Comparison of ENCODE assay signal across 8 mouse cellular contexts in genomic region chr14:30716953-30717285, GRCm38 (mm10). TPM values are rescaled to one million over a fixed set of nuclear protein-coding genes. Genes with fewer than 3 reads are reported as not detected.
DNase-seq lines count a peak whose midpoint lies in the region; ATAC-seq and TF ChIP-seq lines count a peak whose summit lies in the region.

No protein-coding gene starts in this region.

- peak overlapping the region; percentile 93 for H3K4me2 ChIP-seq in heart, postnatal 0 days (ENCODE audit: low read depth, low read length)
- H3K4me2 ChIP-seq in liver, embryonic 11.5 days = peak overlapping the region; percentile 97
- H3K4me2 ChIP-seq in neural tube, embryonic 14.5 days (ENCODE audit: low read depth, low read length) = peak overlapping the region; percentile 79

- TF ChIP-seq CTCF in bone marrow macrophage, adult 2 months (IDR thresholded peaks at IDR 0.05; ENCODE audit: low read depth, low read length) = no peak
- no peak for TF ChIP-seq CTCF in heart, postnatal 0 days (IDR thresholded peaks at IDR 0.05; ENCODE audit: low read depth)

- intact Hi-C loops in left cerebral cortex, postnatal 25 days (cut with DNase I) = no loop called here

- DNase-seq in left cerebral cortex, postnatal 25 days (ENCODE audit: low spot score in 2 of 2) = peak; percentile 6 to 20
- DNase-seq in left cerebral cortex, adult 8-10 months (ENCODE audit: low spot score in 2 of 2) = no peak
- peak; percentile 22 for DNase-seq in heart, postnatal 0 days (ENCODE audit: low spot score)
- DNase-seq in liver, embryonic 11.5 days (ENCODE audit: low spot score) = no peak
- DNase-seq in adrenal gland, postnatal 4 days (ENCODE audit: low spot score in 2 of 2) = no peak
- no peak for DNase-seq in spleen, postnatal 14 days (ENCODE audit: low spot score in 2 of 2)

- no peak for TF ChIP-seq EP300 in heart, postnatal 0 days (IDR thresholded peaks at IDR 0.05; ENCODE audit: low read depth)

- H3K27ac ChIP-seq in bone marrow macrophage, adult 2 months (ENCODE audit: insufficient read depth, low read depth, low read length) = peak overlapping the region; percentile 91
- H3K27ac ChIP-seq in heart, postnatal 0 days (ENCODE audit: low read depth) = peak overlapping the region; percentile 90; the same call in 1 of the 2 replicates
- peak overlapping the region; percentile 95; the same call in 1 of the 2 replicates for H3K27ac ChIP-seq in liver, embryonic 11.5 days (ENCODE audit: low read depth, low read length)
- H3K27ac ChIP-seq in neural tube, embryonic 14.5 days (ENCODE audit: low read depth, low read length) = no peak overlapping the region

- no peak for ATAC-seq in heart, postnatal 0 days (ENCODE audit: insufficient read depth, low read depth)
- no peak for ATAC-seq in liver, embryonic 11.5 days (replicated peaks; ENCODE audit: low FRiP score)
- ATAC-seq in neural tube, embryonic 14.5 days (ENCODE audit: low read depth) = no peak

- H3K4me1 ChIP-seq in bone marrow macrophage, adult 2 months (ENCODE audit: control insufficient read depth, insufficient read depth, low read length) = peaks cover 20% of the 10 kb centered on the region
- peaks cover 5% of the 10 kb centered on the region; the same call in 1 of the 2 replicates for H3K4me1 ChIP-seq in heart, postnatal 0 days (ENCODE audit: control insufficient read depth, insufficient read depth)
- peaks cover 8% of the 10 kb centered on the region; the same call in 1 of the 2 replicates for H3K4me1 ChIP-seq in liver, embryonic 11.5 days (replicated peaks; ENCODE audit: control insufficient read depth, insufficient read depth, low read length)
- H3K4me1 ChIP-seq in neural tube, embryonic 14.5 days (ENCODE audit: control insufficient read depth, insufficient read depth, low read length) = peaks cover 7% of the 10 kb centered on the region; the same call in 1 of the 2 replicates

- no peaks in the 10 kb centered on the region for H3K27me3 ChIP-seq in heart, postnatal 0 days (ENCODE audit: control insufficient read depth, insufficient read depth, low read length)
- H3K27me3 ChIP-seq in liver, embryonic 11.5 days (replicated peaks; ENCODE audit: control insufficient read depth, insufficient read depth, low read length) = 0 out of 2 replicates have a peak, but pooled peaks cover 4% of the 10 kb centered on the region
- peaks cover 2% of the 10 kb centered on the region; the same call in 1 of the 2 replicates for H3K27me3 ChIP-seq in neural tube, embryonic 14.5 days (ENCODE audit: control insufficient read depth, insufficient read depth, low read length)

- H3K4me3 ChIP-seq in bone marrow macrophage, adult 2 months (ENCODE audit: insufficient read depth, low read length) = peak overlapping the region; percentile 75
- H3K4me3 ChIP-seq in heart, postnatal 0 days (ENCODE audit: low read depth, low read length) = peak overlapping the region; percentile 97
- H3K4me3 ChIP-seq in liver, embryonic 11.5 days (ENCODE audit: low read depth, low read length) = peak overlapping the region; percentile 91
- H3K4me3 ChIP-seq in neural tube, embryonic 14.5 days (ENCODE audit: low read depth, low read length) = peak overlapping the region; percentile 92

- no peak for TF ChIP-seq POLR2A in bone marrow macrophage, adult 2 months (IDR thresholded peaks at IDR 0.05; ENCODE audit: borderline replicate concordance, low read depth, low read length)

- no peaks in the 10 kb centered on the region for H3K36me3 ChIP-seq in heart, postnatal 0 days (replicated peaks; ENCODE audit: control insufficient read depth, insufficient read depth, low read length)
- H3K36me3 ChIP-seq in liver, embryonic 11.5 days (ENCODE audit: control insufficient read depth, insufficient read depth, low read length) = no peaks in the 10 kb centered on the region
- no peaks in the 10 kb centered on the region for H3K36me3 ChIP-seq in neural tube, embryonic 14.5 days (ENCODE audit: control insufficient read depth, insufficient read depth, low read length)

- peak overlapping the region; percentile 93 for H3K9ac ChIP-seq in heart, postnatal 0 days (replicated peaks; ENCODE audit: low read depth, low read length)
- peak overlapping the region; percentile 97 for H3K9ac ChIP-seq in liver, embryonic 11.5 days (ENCODE audit: low read depth, low read length)
- peak overlapping the region; percentile 81 for H3K9ac ChIP-seq in neural tube, embryonic 14.5 days (replicated peaks; ENCODE audit: low read depth, low read length)

- WGBS in heart, postnatal 0 days = 13% methylated on average over 7 of the region's 7 CpGs
- 12% methylated on average over 7 of the region's 7 CpGs for WGBS in liver, embryonic 11.5 days
- 4% methylated on average over 7 of the region's 7 CpGs for WGBS in neural tube, embryonic 14.5 days

- no peaks in the 10 kb centered on the region for H3K9me3 ChIP-seq in heart, postnatal 0 days (replicated peaks; ENCODE audit: control insufficient read depth, low read length)
- no peaks in the 10 kb centered on the region for H3K9me3 ChIP-seq in liver, embryonic 11.5 days (ENCODE audit: control insufficient read depth, low read length)
- H3K9me3 ChIP-seq in neural tube, embryonic 14.5 days (ENCODE audit: control insufficient read depth, low read length) = no peaks in the 10 kb centered on the region

RNA-seq across cellular contexts. Expression of gene Sfmbt1, which starts 2.3 kb away (rescaled TPM):
- 10 to 100 TPM; 33.1 to 34.9 TPM for total RNA-seq in left cerebral cortex, postnatal 25 days (2021)
- 10 to 100 TPM; 36.1 to 43.5 (median 36.7) TPM for total RNA-seq in left cerebral cortex, adult 8-10 months (2022)
- 22.7 and 26.8 TPM in 2 replicates for polyA plus RNA-seq in bone marrow macrophage, adult 2 months (2012; ENCODE audit: insufficient read depth, insufficient read length, missing spikeins)
- 1.8 and 4.2 TPM in 2 replicates for total RNA-seq in heart, postnatal 0 days (2014; rRNA removed; ENCODE audit: low replicate concordance)
- 6.6 and 7.6 TPM in 2 replicates for polyA plus RNA-seq in heart, postnatal 0 days (2015; fragmentation: Nextera tagmentation; extraction: Ambion mirVana)
- polyA plus RNA-seq in liver, embryonic 11.5 days (2014; fragmentation: Nextera tagmentation; extraction: Ambion mirVana) = 23.0 and 24.5 TPM in 2 replicates
- polyA plus RNA-seq in neural tube, embryonic 14.5 days (2014; fragmentation: Nextera tagmentation; extraction: Ambion mirVana) = 20.7 and 22.1 TPM in 2 replicates
- total RNA-seq in adrenal gland, postnatal 4 days (2021) = 10 to 100 TPM; 29.2 to 30.2 TPM

Comparison
In these comparisons a context has a peak if more than half of its experiments do, and no peak if none do; other contexts are left out.
1. DNase-seq: peak in left cerebral cortex, postnatal 25 days (2 of 2) and heart, postnatal 0 days (single experiment); none in left cerebral cortex, adult 8-10 months (0 of 2), liver, embryonic 11.5 days (single experiment), adrenal gland, postnatal 4 days (0 of 2) and spleen, postnatal 14 days (0 of 2).
2. Peak in every context shown above with its lines, with median percentiles within 50 percentile points of each other: H3K4me3 ChIP-seq, H3K4me2 ChIP-seq and H3K9ac ChIP-seq.